Mouse (Mus musculus) embryo, embryonic 11.5 days (tissue): ENCODE measurements around the gene Scn4b.

Experiments used
- DNase-seq: peaks from one replicate; pipeline ENCODE4 v3.0.0-alpha.2; 2012; ENCODE audit warnings: low read depth, low spot score

Scn4b gene

GRCm38 (mm10) chr9:45138191-45139032, at the start of gene Scn4b:
TSS of gene Scn4b (plus strand) at chr9:45138395.
- no peak for DNase-seq

GRCm38 (mm10) chr9:45090811-45091210, 47.4 kb upstream of the Scn4b start:
- DNase-seq, result no peak

- no peak for DNase-seq
These were observed 45.6 kb upstream of the Scn4b start for GRCm38 (mm10) chr9:45092641-45093040.

GRCm38 (mm10) chr9:45095149-45095937, 42.9 kb upstream of the Scn4b start:
- no peak for DNase-seq

- no peak for DNase-seq
These were observed 40.3 kb upstream of the Scn4b start for GRCm38 (mm10) chr9:45097877-45098276.

- no peak for DNase-seq
These were observed 39.8 kb upstream of the Scn4b start for GRCm38 (mm10) chr9:45098426-45098825.

- no peak for DNase-seq
These were observed 35.7 kb upstream of the Scn4b start for GRCm38 (mm10) chr9:45102528-45102927.

- DNase-seq, result no peak
These were observed 34.8 kb upstream of the Scn4b start for GRCm38 (mm10) chr9:45103211-45103979.

GRCm38 (mm10) chr9:45105596-45106374, 32.4 kb upstream of the Scn4b start:
- DNase-seq, result no peak

- no peak for DNase-seq
These were observed 22.5 kb upstream of the Scn4b start for GRCm38 (mm10) chr9:45115706-45116105.

- no peak for DNase-seq
These were observed 21.4 kb upstream of the Scn4b start for GRCm38 (mm10) chr9:45116819-45117218.

GRCm38 (mm10) chr9:45117741-45118431, 20.3 kb upstream of the Scn4b start, which contains the start of gene Scn2b:
TSS of gene Scn2b (plus strand) at chr9:45117782.
- no peak for DNase-seq

GRCm38 (mm10) chr9:45118552-45118951, 19.6 kb upstream of the Scn4b start:
- DNase-seq, result no peak

GRCm38 (mm10) chr9:45119316-45119953, 18.8 kb upstream of the Scn4b start:
- no peak for DNase-seq

GRCm38 (mm10) chr9:45119954-45120530, 18.2 kb upstream of the Scn4b start:
- no peak for DNase-seq

GRCm38 (mm10) chr9:45120567-45120966, 17.6 kb upstream of the Scn4b start:
- no peak for DNase-seq

GRCm38 (mm10) chr9:45121001-45121400, 17.2 kb upstream of the Scn4b start:
- DNase-seq, result no peak

GRCm38 (mm10) chr9:45121769-45122168, 16.4 kb upstream of the Scn4b start:
- DNase-seq, result peak; percentile 61

GRCm38 (mm10) chr9:45122209-45122761, 15.9 kb upstream of the Scn4b start:
- DNase-seq, result no peak
